Mouse (Mus musculus) brain, embryonic 14.5 days (tissue): ENCODE results near the gene Sox6.

Source experiments
- CTCF ChIP-seq: fragments of 200-500 bp; IDR thresholded peaks from 2 replicates; pipeline ENCODE4 v1.5.1; 2012; ENCODE audit warnings: inconsistent platforms, mild to moderate bottlenecking, moderate library complexity, borderline replicate concordance; ENCODE audit not compliant: insufficient read depth, insufficient read length; ENCODE audit errors: extremely low read depth
- POLR2A ChIP-seq: fragments of 200-500 bp; IDR thresholded peaks from 2 replicates; pipeline ENCODE4 v1.6.1; 2012; ENCODE audit warnings: mild to moderate bottlenecking, inconsistent platforms, borderline replicate concordance; ENCODE audit not compliant: poor library complexity, insufficient read depth, insufficient read length, severe bottlenecking; ENCODE audit errors: extremely low read depth

- TF ChIP-seq POLR2A (no peak), CTCF (no peak)
These were observed 532.2 kb downstream of the Sox6 start for GRCm38 (mm10) chr7:115506385-115506784.
